Mouse (Mus musculus) G1E (cell line): ENCODE results near the gene Ptx4. TPM values are rescaled to one million over a fixed set of nuclear protein-coding genes. Genes with fewer than 3 reads are reported as not detected.

ENCODE experiments used
- ATAC-seq: 2 replicates; pipeline ENCODE4 v1.8.0; 2016; ENCODE audit warnings: mild to moderate bottlenecking; ENCODE audit not compliant: insufficient number of reproducible peaks, poor library complexity, low FRiP score, severe bottlenecking; ENCODE audit errors: extremely low read depth
- DNase-seq: peaks from one replicate; pipeline ENCODE4 v3.0.0; 2012; ENCODE audit warnings: low spot score
- H3K27me3 ChIP-seq: 2 replicates; pipeline ENCODE4 v1.6.1; 2012; ENCODE audit warnings: mild to moderate bottlenecking, low read length, inconsistent platforms; ENCODE audit not compliant: insufficient read depth
- H3K36me3 ChIP-seq: replicated peaks from 2 replicates; pipeline ENCODE3; 2012; ENCODE audit warnings: mild to moderate bottlenecking, inconsistent platforms
- H3K4me1 ChIP-seq: 2 replicates; pipeline ENCODE4 v1.6.1; 2012; ENCODE audit warnings: low read depth, low read length, inconsistent platforms, mixed read lengths; ENCODE audit not compliant: insufficient read depth
- H3K4me3 ChIP-seq: 2 replicates; pipeline ENCODE4 v1.5.1; 2012; ENCODE audit warnings: low read depth, mild to moderate bottlenecking, inconsistent platforms, low read length, moderate library complexity, mixed read lengths
- H3K9me3 ChIP-seq: replicated peaks from 2 replicates; pipeline ENCODE4 v1.6.1; 2012; ENCODE audit warnings: inconsistent platforms
- CTCF ChIP-seq: IDR thresholded peaks from 2 replicates; pipeline ENCODE4 v1.5.1; 2012; ENCODE audit warnings: low read depth, low read length, inconsistent platforms, mixed read lengths
- GATA1 ChIP-seq: IDR thresholded peaks from 2 replicates; pipeline ENCODE4 v1.6.1; 2012; ENCODE audit warnings: borderline replicate concordance, low read length, inconsistent platforms, mixed read lengths
- GATA2 ChIP-seq: IDR thresholded peaks from 2 replicates; pipeline ENCODE4 v1.6.1; 2012; ENCODE audit warnings: low read depth, low read length, inconsistent platforms, borderline replicate concordance
- POLR2AphosphoS5 ChIP-seq: IDR thresholded peaks from 2 replicates; pipeline ENCODE4 v1.6.1; 2012; ENCODE audit warnings: low read depth, low read length, inconsistent platforms; ENCODE audit not compliant: insufficient replicate concordance
- TAL1 ChIP-seq: conservative IDR thresholded peaks from 2 replicates; pipeline ENCODE4 v1.6.1; 2012; ENCODE audit warnings: low read depth, low read length, inconsistent platforms, mixed read lengths
- polyA plus RNA-seq: library from polyadenylated mRNA; stranded (reverse); fragments of >175 nt; gene quantifications from 2 replicates; pipeline ENCODE4 v1.2.3, GENCODE M21; 2012
- total RNA-seq, 2 experiments: library from RNA; stranded (forward) in 1 of 2; stranded (reverse) in 1 of 2; fragments of 200-1000 nt in 1 of 2; fragments of >200 nt in 1 of 2; fragmentation: Nextera tagmentation in 1 of 2; gene quantifications; 2 replicates each; pipeline ENCODE4 v1.2.3; 2014 to 2017

Gene Ptx4
- total and polyA plus RNA-seq, 3 experiments, result 0.33 TPM; not detected in 2

GRCm38 (mm10) chr17:25111739-25112422, 8.7 kb upstream of the Ptx4 start:
- H3K27me3 ChIP-seq, result no peaks in the 10 kb centered on the region
- no peak for TF ChIP-seq TAL1
- TF ChIP-seq CTCF, result no peak
- no peak for TF ChIP-seq POLR2AphosphoS5
- TF ChIP-seq GATA2, result no peak
- TF ChIP-seq GATA1, result no peak
- H3K4me3 ChIP-seq, result no peak overlapping the region
- ATAC-seq (no peak), DNase-seq (no peak)
- peaks cover 80% of the 10 kb centered on the region for H3K36me3 ChIP-seq
- no peaks in the 10 kb centered on the region for H3K9me3 ChIP-seq
- peaks cover 43% of the 10 kb centered on the region for H3K4me1 ChIP-seq

GRCm38 (mm10) chr17:25112423-25112810, 8.1 kb upstream of the Ptx4 start:
- no peaks in the 10 kb centered on the region for H3K9me3 ChIP-seq
- TF ChIP-seq CTCF (no peak), GATA1 (no peak), TAL1 (no peak), POLR2AphosphoS5 (no peak), GATA2 (no peak)
- H3K36me3 ChIP-seq, result peaks cover 74% of the 10 kb centered on the region
- ATAC-seq, result no peak
- DNase-seq, result no peak
- peaks cover 46% of the 10 kb centered on the region for H3K4me1 ChIP-seq
- H3K4me3 ChIP-seq, result no peak overlapping the region
- H3K27me3 ChIP-seq, result no peaks in the 10 kb centered on the region

DNA sequence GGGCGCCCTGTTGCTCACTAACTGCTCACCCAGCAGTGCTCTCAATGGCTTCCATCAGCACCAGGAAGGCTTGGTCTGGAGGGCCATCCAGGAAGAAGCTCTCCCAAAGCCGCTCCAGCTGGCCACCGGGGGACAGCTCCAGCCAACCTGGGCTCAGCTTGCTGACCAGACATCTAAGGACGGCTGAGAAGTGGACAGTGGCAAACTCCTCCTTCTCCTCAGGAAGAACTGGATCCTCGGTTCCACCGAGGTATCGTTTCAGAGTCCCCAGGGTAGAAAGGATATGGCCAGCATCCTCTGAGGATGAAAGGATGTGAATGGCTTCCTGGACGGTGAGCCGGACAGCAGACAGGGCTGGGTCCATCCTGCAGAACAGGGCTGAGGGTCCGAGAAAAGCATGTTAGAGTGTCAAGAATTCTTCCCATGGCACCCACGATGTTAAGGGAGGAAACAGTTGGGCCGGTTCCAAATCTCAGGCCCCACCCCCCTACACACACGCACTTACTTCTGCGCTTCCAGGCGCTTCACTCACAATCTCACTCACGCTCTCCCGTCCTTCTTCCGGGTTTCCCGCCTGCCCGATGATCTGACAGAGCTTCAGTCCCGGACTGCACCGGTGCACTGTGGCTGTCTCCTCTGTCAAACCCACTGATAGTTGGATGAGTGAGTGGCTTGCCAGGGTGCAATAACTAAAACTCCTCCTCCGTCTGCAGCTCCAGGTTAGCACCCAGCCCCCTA, 5.5 kb upstream of the Ptx4 start:
- peak; percentile 65 for DNase-seq
- Histone ChIP-seq H3K36me3 (peaks cover 48% of the 10 kb centered on the region), H3K9me3 (no peaks in the 10 kb centered on the region), H3K4me1 (peaks cover 44% of the 10 kb centered on the region), H3K27me3 (peaks cover 10% of the 10 kb centered on the region), H3K4me3 (peak overlapping the region; percentile 77)
- 0 out of 2 replicates have a peak, but pooled peaks have one; percentile 35 for ATAC-seq
- TF ChIP-seq GATA2 (no peak), POLR2AphosphoS5 (no peak), GATA1 (no peak), TAL1 (no peak), CTCF (no peak)

DNA sequence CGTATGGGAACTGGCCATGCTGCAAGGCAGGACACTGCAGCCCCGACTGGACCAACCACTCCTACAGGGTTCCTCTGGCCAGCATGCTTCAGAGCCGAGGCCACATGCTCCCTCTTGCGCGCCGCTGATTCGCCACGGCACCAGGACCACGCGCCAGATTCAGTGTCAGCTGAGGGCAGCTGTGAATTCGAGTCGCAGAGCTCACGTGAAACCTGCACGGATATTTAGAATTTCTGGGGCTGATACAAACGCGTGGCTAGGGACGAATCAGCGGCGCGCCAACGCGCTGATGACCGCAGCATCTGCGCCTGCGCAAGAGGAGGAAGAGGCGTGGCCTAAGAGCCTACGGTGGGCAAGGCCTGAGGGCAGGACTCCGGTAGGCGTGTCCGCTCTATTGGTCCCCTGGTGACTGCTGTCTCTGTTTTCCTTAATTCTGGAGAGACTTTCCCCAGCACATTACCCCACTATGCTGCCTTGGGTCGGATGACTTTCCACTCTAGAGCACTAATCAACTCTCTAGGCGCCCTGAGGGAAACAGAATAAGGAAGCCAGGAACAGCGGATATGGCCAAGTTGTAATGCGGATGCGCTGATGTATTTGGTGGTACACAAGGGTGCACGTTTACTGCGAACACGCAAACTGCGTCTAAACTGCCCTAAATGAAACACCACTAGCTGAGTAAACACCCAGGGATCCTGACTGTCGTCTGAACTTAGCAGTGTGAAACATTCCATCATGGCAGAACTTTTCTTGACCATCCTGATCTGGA, 4.7 kb upstream of the Ptx4 start, which contains the start of gene Telo2:
Gene Telo2, minus strand, starts transcription at position 304 of the 769 bp plus-strand sequence.
- Histone ChIP-seq H3K27me3 (peaks cover 17% of the 10 kb centered on the region), H3K4me3 (peak within 1 kb of the TSS; percentile 77), H3K36me3 (peaks cover 40% of the 10 kb centered on the region), H3K9me3 (no peaks in the 10 kb centered on the region), H3K4me1 (peaks cover 44% of the 10 kb centered on the region)
- ATAC-seq (peak; percentile 80), DNase-seq (peak; percentile 88)
- TF ChIP-seq TAL1 (no peak), CTCF (no peak), POLR2AphosphoS5 (no peak), GATA1 (no peak), GATA2 (no peak)

- Histone ChIP-seq H3K27me3 (peaks cover 29% of the 10 kb centered on the region), H3K9me3 (no peaks in the 10 kb centered on the region), H3K4me1 (peaks cover 39% of the 10 kb centered on the region), H3K36me3 (peaks cover 26% of the 10 kb centered on the region), H3K4me3 (no peak overlapping the region)
- no peak for TF ChIP-seq TAL1
- no peak for TF ChIP-seq POLR2AphosphoS5
- TF ChIP-seq CTCF, result peak; percentile 95
- TF ChIP-seq GATA2, result no peak
- ATAC-seq (no peak), DNase-seq (peak; percentile 31)
Measured at GRCm38 (mm10) chr17:25117263-25117662, 3.3 kb upstream of the Ptx4 start.
